Mouse (Mus musculus) erythroblast, adult 5-6 weeks (primary cell): ENCODE results near the gene Dusp14. TPM values are rescaled to one million over a fixed set of nuclear protein-coding genes. Genes with fewer than 3 reads are reported as not detected.

Experiments
- ATAC-seq: replicated peaks from 2 replicates; pipeline ENCODE4 v1.8.0; 2016; ENCODE audit warnings: moderate number of reproducible peaks, mild to moderate bottlenecking, moderate TSS enrichment, inconsistent platforms; ENCODE audit not compliant: poor library complexity, low FRiP score, severe bottlenecking
- total RNA-seq, 2 experiments: library from RNA; stranded (forward) in 1 of 2; stranded (reverse) in 1 of 2; fragments of 150-400 nt in 1 of 2; fragments of 200-764, 138-1000 nt in 1 of 2; gene quantifications; 2 replicates each; pipeline versions ENCODE4 v1.2.3 to v1.2.4; 2015 to 2017; ENCODE audit warnings: low replicate concordance in 2 of 2

Gene Dusp14
- total RNA-seq (2015; ENCODE audit: low replicate concordance) = not detected in 2 replicates
- total RNA-seq (2017; ENCODE audit: low replicate concordance) = not detected in 2 replicates

DNA sequence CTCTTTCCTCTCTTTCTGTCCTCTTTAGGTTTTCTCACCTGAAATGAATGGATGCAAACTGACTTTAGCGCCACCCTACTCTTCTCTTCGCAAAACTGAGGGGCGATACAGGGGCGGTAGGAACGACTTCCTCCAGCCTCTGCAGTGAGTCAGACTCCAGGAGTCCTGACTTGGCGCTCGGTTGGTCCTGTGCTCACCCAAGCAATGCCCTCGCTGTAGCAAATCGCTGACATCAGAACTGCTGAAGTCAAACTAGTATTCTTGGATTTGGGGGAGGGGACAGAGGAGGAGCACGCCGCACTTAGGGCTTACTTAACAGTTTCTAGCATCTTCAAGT is at the start of gene Dusp14:
Dusp14 (minus strand) TSS at position 228 of the 337 bp plus-strand sequence.
- no peak for ATAC-seq

DNA sequence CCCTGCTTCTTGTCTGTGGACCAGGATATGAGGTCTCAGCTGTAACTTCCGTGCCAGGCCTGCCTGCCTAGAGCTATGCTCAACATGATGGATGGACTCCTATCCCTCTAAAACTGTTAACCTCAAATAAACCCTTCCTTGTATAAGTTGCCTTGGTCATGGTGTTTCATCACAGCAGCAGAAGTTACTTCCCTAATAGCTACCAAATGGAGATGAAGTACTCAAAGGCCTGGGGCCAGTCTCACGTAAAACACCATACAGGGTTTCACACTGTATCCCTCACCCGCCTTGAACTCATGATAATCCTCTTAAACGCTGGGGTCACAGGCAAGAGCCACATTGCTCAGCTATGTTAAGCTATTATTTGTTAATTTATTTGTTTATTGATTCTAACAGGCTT is 48.4 kb upstream of the Dusp14 start:
- no peak for ATAC-seq

DNA sequence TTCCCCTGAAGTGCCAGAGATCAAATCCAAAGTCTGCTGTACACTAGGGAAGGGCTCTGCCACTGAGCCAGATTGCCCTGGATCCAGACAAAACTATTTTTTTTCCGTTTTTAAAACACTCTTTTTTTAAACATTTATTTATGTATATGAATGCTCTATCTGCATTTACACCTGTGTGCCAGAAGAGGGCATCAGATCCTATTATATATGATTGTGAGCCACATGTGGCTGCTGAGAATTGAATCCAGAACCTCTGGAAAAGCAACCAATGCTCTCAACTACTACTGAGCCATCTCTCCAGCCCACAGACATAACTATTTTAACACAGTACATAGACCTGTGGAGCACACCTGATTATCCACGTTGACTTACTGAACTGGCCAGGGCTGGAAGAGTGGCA is 47.2 kb upstream of the Dusp14 start:
- no peak for ATAC-seq

DNA sequence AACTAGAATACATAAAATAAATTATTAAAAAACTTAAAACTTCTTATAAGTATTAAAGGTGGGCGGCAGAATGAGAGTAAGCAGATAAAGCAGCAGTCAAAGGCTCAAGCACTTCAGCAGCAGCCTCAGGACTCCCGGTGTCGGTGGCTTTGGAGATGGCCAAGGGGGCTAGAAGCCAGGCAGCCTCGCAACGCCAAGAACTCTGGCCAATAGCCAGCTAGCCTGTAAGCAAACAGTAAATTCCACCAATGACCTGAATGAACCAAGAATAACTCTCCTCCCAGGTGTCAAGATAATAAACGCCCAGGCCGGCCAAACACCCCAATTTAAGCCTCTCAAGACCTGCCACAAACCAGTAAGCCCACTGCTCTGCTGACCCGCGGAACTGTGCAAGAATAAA is 46.6 kb upstream of the Dusp14 start:
- no peak for ATAC-seq

DNA sequence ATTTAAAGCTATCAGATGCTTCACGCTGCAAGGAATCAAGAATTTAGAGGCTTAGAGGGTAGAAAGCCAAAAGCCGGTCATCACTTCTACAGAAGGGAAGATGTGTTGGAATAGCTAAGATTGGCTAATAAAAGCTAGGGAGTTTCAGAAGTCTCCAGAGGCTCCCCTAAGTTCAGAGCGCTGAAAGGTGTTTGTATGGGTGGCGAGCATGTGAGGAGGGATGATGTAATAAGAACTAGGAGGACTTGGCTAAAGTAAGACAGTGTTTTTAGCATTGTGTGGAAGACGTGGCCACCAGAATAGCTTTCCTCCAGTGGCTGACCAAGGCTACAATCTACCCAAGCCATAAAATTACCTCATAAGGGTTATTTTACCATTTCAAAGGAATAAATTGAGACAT is 44.6 kb upstream of the Dusp14 start:
- ATAC-seq = no peak

DNA sequence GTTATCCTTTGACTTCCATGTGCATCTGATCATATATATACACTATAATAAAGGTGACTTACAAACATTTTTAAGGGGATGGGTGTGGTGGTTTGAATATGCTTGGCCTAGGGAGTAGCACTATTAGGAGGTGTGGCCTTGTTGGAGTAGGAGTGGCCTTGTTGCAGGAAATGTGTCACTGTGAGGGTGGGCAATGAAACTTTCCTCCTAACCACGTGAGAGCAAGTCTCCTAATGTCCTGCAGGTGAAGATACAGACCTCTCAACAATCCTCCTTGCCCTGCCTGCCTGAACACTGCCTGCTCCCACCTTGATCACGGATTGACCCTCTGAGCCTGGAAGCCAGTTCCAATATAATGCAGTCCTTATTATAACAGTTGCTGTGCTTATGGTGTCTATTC is 38.1 kb upstream of the Dusp14 start:
- no peak for ATAC-seq

DNA sequence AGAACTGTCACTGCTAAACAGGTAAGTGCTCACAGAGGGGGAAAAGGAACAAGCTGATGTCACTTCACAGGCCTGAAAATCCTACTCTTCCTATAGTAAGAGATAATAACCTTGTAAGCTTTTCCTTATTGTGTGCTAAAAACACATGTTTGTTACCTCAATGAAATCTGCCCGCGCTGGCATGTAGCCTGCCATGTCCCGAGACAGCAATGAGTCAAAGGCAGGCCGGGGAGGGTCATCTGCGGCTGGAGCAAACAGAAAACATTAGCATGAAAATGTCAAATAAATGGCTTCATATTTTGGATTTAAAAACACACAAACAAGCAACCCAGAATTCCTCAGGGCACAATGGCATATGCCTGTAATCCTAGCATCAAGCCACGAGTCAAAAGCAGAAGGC is 35.0 kb upstream of the Dusp14 start:
- no peak for ATAC-seq

DNA sequence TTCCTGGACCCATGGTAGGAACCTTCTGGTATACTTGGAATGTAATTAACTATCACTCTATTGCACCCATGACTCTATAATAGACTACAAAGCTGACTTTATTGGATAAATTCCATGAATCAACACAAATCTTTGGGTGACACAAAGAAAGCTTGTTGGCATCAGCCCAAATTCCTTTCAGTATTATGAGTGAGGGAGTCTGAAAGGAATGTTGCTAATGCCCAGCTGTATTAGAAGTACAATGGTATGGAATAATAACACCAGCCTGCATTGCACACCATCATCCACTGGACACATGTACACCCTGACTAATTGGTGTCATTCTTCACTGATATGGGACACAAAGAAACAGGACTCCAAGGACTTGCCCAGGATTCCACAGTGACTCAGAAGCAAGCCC is 32.1 kb upstream of the Dusp14 start:
- no peak for ATAC-seq

DNA sequence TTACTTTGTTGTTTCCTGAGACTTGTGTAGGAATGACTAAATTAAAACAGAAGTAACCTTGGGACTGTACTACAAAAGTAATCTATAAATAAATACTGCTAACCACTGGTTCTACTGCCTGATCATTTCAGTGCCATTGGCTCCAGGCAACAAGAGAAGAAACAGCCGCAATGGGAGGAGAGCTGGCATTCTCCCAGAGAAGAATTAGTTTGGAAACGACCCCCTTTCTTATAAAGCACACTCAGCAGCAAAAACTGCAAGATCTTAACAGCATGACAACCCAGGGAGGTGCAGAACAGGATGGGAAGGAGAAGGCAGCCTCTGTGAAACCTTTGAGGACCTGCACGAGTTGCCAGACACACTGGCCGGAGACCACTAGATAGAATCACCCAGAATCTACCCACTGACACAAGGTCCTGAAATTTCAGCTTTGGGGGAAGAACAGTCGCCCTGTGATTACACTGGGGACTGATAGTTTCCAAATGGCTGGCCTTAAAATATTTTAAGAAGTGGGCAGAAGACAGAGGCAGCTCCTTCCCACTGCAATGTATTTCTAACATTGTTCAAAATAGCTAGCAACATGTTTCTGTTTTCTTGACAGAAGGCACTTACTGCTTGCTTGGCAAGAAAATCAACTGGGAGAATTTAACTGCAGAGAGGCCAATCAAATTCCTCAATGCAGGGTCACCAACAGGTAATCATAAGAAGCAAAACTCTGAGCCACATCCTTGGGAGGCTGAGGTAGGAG is 28.4 kb upstream of the Dusp14 start:
- no peak for ATAC-seq

DNA sequence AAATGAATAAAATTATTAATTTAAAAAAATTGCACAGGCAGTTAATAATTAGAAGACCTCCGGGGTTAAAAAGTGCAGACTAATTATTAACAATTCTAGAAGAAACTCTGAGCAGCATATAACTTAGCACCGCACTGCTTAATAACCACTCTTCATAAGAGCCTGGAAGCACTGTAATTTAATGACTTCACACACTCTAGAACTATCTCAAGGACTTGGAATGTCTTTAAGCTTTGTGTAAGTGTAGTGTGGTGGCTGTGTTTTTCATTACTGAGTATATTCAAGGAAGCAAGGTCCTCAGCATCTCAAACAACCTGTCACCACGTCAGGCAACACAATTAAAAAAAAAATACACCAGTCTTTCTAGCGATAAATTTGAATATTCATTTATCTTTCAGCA is 26.0 kb upstream of the Dusp14 start:
- no peak for ATAC-seq

DNA sequence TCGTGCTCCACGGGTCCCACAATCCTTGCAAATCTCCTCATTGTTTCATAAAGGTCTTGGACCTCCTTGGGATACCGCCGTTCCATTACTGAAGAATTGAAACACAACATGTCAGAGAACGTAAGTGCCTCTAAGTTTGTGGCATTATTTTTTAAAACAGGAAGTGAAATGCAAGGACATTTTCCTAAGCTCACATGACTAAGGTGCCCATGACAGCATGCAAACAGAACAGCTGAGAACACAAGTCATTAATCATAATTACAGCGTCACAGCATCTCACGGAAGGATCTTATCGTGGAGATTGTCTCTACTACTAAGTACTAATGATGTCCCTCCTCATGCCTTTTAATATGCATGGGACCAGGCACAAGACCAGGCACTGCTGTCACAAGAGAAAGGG is 21.5 kb upstream of the Dusp14 start:
- no peak for ATAC-seq

DNA sequence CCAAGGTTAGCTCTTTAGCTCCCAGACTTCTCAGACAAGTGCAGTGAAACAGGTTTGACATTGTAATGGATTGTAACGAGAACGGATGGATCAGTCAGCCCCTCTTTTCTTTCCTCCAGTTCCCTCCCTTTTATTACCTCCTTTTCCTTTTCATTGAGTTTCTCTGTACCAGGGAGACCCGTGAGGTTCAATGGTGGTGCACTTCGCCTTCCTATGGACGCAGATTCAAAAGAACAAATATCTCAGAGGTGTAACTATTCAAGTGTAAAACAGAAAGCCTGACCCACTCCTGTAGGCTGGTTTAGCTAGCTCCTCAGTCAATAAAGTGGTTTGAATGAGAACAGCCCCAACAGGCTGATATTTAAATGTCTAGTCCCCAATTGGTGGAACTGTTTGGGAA is 12.8 kb upstream of the Dusp14 start:
- no peak for ATAC-seq

DNA sequence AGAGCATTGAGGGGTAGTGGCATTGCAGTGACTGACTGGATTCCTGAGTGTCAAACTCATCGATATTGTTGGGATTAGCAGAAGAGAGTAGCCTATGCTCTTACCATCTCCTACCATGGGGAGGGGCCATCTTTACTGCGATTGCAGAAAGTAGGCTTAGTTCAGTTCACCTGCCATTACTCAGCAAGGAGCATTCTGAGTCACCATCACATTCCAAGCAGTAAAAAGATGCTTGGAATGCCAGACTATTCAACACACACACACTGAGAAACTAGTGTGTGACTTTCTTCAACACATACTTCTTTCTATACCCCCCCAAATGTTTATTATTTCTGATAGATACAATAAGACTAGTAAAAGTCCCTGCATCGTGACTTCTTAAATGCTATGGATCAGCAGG is 11.3 kb upstream of the Dusp14 start:
- no peak for ATAC-seq

DNA sequence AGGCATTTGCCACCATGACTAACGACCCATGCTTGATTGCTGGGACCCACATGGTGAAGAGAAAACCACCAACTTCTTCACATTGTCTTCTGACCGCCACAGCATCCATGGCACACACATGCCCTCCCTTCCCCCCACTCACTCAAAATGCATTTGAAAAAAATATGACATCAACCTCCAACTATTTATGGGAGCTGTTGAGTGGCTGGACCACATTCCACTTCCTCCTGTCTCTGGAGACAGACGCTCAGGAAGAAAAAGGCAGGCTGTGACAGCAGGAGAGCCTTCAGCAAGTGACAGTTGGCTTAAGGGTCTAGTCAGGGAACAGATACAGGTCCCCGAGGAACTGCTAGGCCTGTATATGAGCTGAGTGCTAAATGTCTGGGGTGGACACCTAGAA is 10.8 kb upstream of the Dusp14 start:
- ATAC-seq = no peak

DNA sequence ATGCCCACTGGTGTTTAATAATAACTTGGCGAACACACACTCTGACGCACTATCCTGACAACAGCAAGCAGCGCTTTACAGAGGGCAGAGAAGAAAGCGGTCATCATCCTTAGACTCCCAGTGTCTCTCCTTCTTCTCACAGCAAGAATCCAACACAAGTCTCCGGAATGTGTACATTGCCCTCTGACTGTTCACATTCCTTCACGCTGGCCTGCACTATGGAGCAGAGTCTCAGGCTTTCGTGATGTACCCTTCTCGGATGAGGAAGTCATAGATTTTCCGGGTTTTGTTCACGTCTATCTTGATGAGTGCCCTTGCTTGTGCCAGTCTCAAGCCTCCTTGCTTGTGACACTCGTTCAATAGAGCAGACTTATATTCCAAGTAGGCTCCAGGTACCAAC is 10.3 kb upstream of the Dusp14 start:
- no peak for ATAC-seq

DNA sequence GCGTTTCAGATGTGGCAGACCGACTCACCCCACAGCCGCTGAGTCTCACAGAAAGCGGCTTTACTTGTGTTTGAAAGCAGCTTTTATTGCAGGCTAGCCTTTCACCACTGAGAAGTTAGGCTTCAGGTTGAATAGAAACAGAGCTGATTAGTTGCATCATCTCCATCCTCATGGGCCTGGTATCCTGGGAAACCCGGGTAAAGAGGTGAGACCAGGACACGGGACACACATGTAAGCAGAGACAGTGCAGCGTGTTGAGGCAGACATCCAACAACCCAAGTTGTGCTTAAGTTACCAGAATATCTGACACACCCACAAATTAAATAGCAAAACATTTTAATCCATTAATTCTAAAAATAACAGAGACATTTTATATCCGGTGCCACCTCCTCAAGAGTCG is 9.5 kb upstream of the Dusp14 start:
- ATAC-seq = no peak

DNA sequence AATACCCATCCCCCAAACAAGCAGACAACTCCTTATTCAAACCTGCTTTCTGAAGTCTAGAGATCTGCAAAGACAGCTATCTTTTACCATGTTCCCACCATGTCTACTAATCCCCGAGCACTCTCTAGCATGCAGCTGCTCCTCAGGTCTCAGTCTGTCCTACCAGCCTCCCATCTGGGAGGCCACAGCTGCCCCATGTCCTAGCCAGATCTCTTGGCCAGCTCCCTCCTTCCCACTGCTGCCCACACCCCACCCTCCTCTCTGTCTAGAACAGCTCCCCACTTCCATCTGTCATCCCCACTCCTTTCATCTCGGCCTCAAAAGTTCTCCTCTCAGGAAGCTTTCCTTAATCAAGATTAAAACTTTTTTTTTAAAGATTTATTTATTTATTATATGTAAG is 7.9 kb upstream of the Dusp14 start:
- no peak; the same call in 1 of the 2 replicates for ATAC-seq

DNA sequence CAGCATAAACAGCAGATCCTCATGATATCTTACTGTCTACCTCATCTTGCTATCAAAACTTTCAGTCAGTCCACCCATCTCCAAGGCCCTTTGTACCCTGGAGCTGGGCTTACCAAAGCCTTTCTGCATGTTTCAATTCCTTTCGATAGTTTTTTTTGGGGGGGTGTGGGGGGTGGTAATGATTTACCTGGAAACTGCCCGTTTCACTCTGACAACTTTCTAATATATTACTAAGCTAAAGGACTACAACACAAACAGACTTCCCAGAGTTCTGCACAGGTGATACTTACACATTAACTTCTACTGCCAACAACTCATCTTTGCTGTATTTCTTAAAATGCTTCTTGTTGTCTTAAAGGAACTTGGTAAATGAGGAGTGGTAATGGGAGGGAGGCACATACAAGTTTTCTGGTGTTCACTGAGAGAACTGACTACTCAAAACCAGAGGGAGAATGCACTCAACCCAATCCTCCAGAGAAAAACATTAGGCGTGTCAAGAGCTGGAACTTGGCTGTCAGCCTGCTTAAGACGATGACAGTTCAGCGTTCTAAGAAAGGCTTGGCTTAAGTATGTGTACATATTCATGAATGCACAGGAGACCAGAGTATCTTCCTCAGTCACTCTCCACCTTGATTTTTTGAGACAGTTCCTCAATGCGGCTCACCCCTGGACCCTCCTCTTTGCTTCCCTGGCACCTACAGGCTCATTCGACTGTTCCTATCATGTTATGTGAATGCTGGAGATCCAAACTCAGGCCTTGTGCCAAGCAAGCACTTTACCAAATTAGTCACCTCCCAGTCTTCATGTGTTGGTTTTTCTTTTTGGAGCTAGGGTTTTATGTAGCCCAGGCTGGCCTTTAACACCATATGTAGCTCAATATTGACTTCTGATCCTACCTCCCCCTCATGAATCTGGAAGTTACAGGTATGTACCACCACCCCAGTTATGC is 5.0 kb upstream of the Dusp14 start:
- no peak for ATAC-seq

DNA sequence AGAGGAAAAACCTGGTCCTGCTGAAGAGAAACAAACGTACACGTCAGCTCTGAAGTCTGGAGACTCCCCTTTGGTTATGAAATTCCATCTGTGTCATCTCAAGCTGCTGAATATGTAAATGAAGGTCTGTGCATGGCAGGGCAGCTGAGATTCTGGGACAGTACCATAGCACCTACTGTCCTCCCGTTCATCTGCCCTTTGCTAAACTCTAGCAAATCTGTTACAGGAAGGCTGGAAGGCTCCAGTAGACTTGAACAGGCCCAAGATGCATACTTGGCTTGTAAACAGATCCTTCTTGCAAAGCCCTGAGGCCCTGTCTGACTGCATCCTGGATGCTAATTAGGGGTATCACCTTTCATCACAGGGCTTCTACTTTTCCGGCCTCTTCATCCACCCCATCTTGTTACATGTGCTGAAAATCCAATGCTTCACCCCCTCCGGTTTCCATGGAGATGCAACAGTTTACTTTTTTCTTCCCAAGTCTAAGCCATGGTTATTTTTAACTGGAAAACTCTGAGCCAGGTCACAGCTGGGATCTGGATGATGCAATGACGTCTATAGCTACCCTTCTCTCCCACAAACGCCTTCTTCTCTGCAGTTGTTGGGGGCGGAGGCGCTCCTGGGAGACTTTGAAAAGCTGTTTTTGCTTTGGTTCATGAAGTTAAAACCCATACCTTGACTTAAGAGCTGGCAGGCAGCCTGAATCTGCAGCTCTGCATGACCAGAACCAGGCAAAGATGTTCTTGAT is 4.0 kb upstream of the Dusp14 start:
- ATAC-seq = no peak

DNA sequence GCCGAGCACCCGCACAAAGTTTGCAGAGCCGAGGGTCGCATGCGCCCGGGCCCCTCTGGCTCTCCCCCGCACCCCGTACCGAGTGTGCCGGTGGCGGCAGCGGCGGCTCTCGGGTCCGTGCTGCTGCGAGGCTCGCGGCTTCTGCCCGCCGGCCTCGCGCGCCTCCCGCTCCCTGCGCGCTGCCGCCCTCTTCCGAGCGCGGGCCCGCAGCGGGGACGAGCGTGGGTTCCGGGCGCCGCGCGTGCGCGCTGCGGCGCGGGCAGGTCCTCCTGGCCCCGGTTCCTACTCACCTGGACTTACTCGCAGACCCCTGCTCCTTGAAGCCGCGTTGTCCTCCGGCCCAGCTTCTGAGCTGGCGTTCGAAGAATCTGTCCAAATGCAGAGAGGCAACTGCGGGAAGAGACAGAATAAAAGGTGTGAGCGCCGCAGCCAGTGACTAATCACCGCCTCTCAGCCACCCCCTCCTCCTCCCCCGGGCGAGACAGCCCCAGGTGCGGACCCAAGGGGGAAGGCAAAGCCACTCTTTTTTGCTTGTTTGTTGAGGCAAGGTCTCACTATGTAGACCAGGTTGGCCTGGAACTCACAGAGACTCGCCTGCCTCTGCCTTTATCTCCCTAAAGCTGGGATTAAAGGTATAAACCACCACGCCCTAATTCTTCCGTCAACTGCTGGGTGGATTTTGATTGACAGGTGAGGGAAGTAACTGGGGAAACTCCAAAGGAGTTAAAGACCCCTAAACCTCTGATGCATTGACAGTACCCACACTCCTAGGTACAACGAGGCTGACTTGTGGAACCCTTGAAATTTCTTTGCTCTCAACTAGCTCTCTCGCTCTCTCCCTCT is 649 bp downstream of the Dusp14 start:
- ATAC-seq = no peak
